In genomic region chr11:67917126-67917525, GRCm38 (mm10) we compare ENCODE assay signal across 13 mouse cellular contexts. TPM values are rescaled to one million over a fixed set of nuclear protein-coding genes. Genes with fewer than 3 reads are reported as not detected.
"Had no signal": no experiment of that assay in that cellular context is flagged by ENCODE, and none has a peak within 500 bp of the region (broad histone marks: within the 10 kb centered on the region; RNA-seq: fewer than 3 reads in every experiment).

No protein-coding gene starts in this region.

- H3K27ac ChIP-seq: limb, embryonic 13.5 days; liver, embryonic 15.5 days; midbrain, embryonic 13.5 days; stomach, embryonic 15.5 days had no signal

- H3K4me3 ChIP-seq: limb, embryonic 13.5 days; liver, embryonic 15.5 days; midbrain, embryonic 13.5 days; stomach, embryonic 15.5 days had no signal

- H3K4me2 ChIP-seq: limb, embryonic 13.5 days; liver, embryonic 15.5 days; midbrain, embryonic 13.5 days; stomach, embryonic 15.5 days had no signal

- H3K9me3 ChIP-seq: limb, embryonic 13.5 days; liver, embryonic 15.5 days; midbrain, embryonic 13.5 days; stomach, embryonic 15.5 days had no signal

- H3K36me3 ChIP-seq: limb, embryonic 13.5 days; liver, embryonic 15.5 days; midbrain, embryonic 13.5 days; stomach, embryonic 15.5 days had no signal

- ATAC-seq: lung, postnatal 0 days; midbrain, embryonic 13.5 days had no signal

- DNase-seq: kidney, adult 11 months; left cerebral cortex, postnatal 4 days; lung, adult 2 months; right cerebral cortex, postnatal 14 days; thymus, postnatal 4 days had no signal

- H3K9ac ChIP-seq: limb, embryonic 13.5 days; liver, embryonic 15.5 days; midbrain, embryonic 13.5 days; stomach, embryonic 15.5 days had no signal

RNA-seq across cellular contexts. Expression of gene Usp43, which starts 4.8 kb away (rescaled TPM):
- total RNA-seq: liver, adult 2 months; megakaryocyte progenitor cell, adult 5-6 weeks had no signal
- polyA plus RNA-seq: liver, embryonic 15.5 days had no signal

RNA-seq across cellular contexts. Expression of gene Cfap52, which starts 48.3 kb away (rescaled TPM):
- total RNA-seq: liver, adult 2 months; megakaryocyte progenitor cell, adult 5-6 weeks had no signal
- polyA plus RNA-seq: liver, adult 2 months; liver, embryonic 15.5 days; spleen, adult 2 months had no signal
